ENCODE assay signal across 23 mouse cellular contexts in the genomic region with DNA sequence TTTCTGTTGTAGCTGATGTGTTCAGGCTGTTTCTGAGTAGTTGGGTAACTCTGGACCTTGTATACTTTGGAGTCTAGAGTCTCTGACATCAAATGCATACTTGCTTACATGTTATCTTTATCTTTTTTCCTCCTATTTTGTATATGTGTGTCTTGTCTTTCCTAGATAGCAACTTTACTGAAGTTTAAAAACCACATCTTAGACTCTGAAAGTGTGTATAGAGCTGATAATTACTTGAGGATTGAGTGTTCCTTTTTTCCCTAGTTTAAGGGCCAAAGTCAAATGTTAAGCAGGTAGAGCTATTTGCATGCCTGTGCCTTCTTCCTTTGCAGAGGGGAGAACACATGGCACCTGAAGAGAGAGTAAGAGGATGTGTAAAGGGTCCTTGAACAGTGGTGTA. TPM values are rescaled to one million over a fixed set of nuclear protein-coding genes. Genes with fewer than 3 reads are reported as not detected.
A peak's percentile ranks its signal among the peaks of the same experiment; 100 is the strongest.
DNase-seq lines count a peak whose midpoint lies in the region; ATAC-seq lines count a peak whose summit lies in the region.
"Had no signal": no experiment of that assay in that cellular context is flagged by ENCODE, and none has a peak within 500 bp of the region (broad histone marks: within the 10 kb centered on the region; RNA-seq: fewer than 3 reads in every experiment).

No protein-coding gene starts in this region.

- no peak for DNase-seq in liver, embryonic 11.5 days (ENCODE audit: low spot score)
- DNase-seq in liver, result no peak
- no peak for DNase-seq in retina, postnatal 1 day
- DNase-seq in heart, postnatal 14 days, result no peak
- DNase-seq in testis, postnatal 10 days (ENCODE audit: low spot score), result no peak
- DNase-seq: adrenal gland, adult 2 months; adrenal gland, postnatal 25 days; B cell, adult 2 months; cerebellum, adult 2 months; cerebellum, postnatal 25 days; gastrocnemius, adult 2 months; gastrocnemius, postnatal 36 days; heart, adult 11 months; heart, postnatal 4 days had no signal

- H3K4me1 ChIP-seq in liver, embryonic 11.5 days (replicated peaks; ENCODE audit: control insufficient read depth, insufficient read depth, low read length), result no peaks in the 10 kb centered on the region
- peaks cover 22% of the 10 kb centered on the region for H3K4me1 ChIP-seq in liver, embryonic 15.5 days (replicated peaks)
- H3K4me1 ChIP-seq: embryonic facial prominence, embryonic 13.5 days; forebrain, embryonic 10.5 days; hindbrain, embryonic 12.5 days had no signal

- no peak overlapping the region for H3K4me3 ChIP-seq in liver, embryonic 11.5 days (ENCODE audit: low read depth, low read length)
- no peak overlapping the region for H3K4me3 ChIP-seq in liver, embryonic 15.5 days (replicated peaks)
- H3K4me3 ChIP-seq: embryonic facial prominence, embryonic 13.5 days; forebrain, embryonic 10.5 days; gastrocnemius, adult 2 months; heart, embryonic 13.5 days; hindbrain, embryonic 12.5 days had no signal

- ATAC-seq in liver, embryonic 11.5 days (replicated peaks; ENCODE audit: low FRiP score), result peak; percentile 89
- peak; percentile 75 for ATAC-seq in erythroid progenitor cell, adult 5-6 weeks (replicated peaks; ENCODE audit: low FRiP score, poor library complexity, severe bottlenecking)
- ATAC-seq in liver, embryonic 15.5 days (ENCODE audit: insufficient read depth), result peak; percentile 75
- ATAC-seq in megakaryocyte-erythroid progenitor cell, adult 5-6 weeks (replicated peaks; ENCODE audit: low FRiP score, low TSS enrichment, poor library complexity, severe bottlenecking), result peak; percentile 95
- ATAC-seq: CD4-positive, CD25-positive, alpha-beta regulatory T cell, adult 4 months; forebrain, embryonic 14.5 days had no signal

- no peaks in the 10 kb centered on the region for H3K9me3 ChIP-seq in liver, embryonic 11.5 days (ENCODE audit: control insufficient read depth, low read length)
- H3K9me3 ChIP-seq in liver, embryonic 15.5 days (replicated peaks), result no peaks in the 10 kb centered on the region
- H3K9me3 ChIP-seq: embryonic facial prominence, embryonic 13.5 days; forebrain, embryonic 10.5 days; heart, embryonic 13.5 days; hindbrain, embryonic 12.5 days had no signal

- no peak overlapping the region for H3K9ac ChIP-seq in liver, embryonic 11.5 days (ENCODE audit: low read depth, low read length)
- H3K9ac ChIP-seq in liver, embryonic 15.5 days, result no peak overlapping the region
- H3K9ac ChIP-seq: embryonic facial prominence, embryonic 13.5 days; heart, embryonic 13.5 days; hindbrain, embryonic 12.5 days had no signal

- H3K4me2 ChIP-seq in liver, embryonic 11.5 days, result no peak overlapping the region; the same call in 1 of the 2 replicates
- no peak overlapping the region; the same call in 1 of the 2 replicates for H3K4me2 ChIP-seq in liver, embryonic 15.5 days
- H3K4me2 ChIP-seq: embryonic facial prominence, embryonic 13.5 days; heart, embryonic 13.5 days; hindbrain, embryonic 12.5 days had no signal

- no peak overlapping the region for H3K27ac ChIP-seq in liver, embryonic 11.5 days (ENCODE audit: low read depth, low read length)
- H3K27ac ChIP-seq in liver, embryonic 15.5 days (replicated peaks), result no peak overlapping the region; the same call in 1 of the 2 replicates
- H3K27ac ChIP-seq: embryonic facial prominence, embryonic 13.5 days; forebrain, embryonic 10.5 days; gastrocnemius, adult 2 months; heart, embryonic 13.5 days; hindbrain, embryonic 12.5 days had no signal

- peaks cover 7% of the 10 kb centered on the region; the same call in 1 of the 2 replicates for H3K36me3 ChIP-seq in liver, embryonic 11.5 days (ENCODE audit: control insufficient read depth, insufficient read depth, low read length)
- H3K36me3 ChIP-seq in liver, embryonic 15.5 days (replicated peaks), result peaks cover 25% of the 10 kb centered on the region

- no peaks in the 10 kb centered on the region for H3K27me3 ChIP-seq in liver, embryonic 11.5 days (replicated peaks; ENCODE audit: control insufficient read depth, insufficient read depth, low read length)
- no peaks in the 10 kb centered on the region for H3K27me3 ChIP-seq in liver, embryonic 15.5 days
- H3K27me3 ChIP-seq: embryonic facial prominence, embryonic 13.5 days; heart, embryonic 13.5 days; hindbrain, embryonic 12.5 days had no signal

- intact Hi-C loops in heart, postnatal 14 days (cut with DNase I), result no loop called here

RNA-seq across cellular contexts. Expression of gene Phf14, which starts 33.3 kb away (rescaled TPM):
- 42.2 and 46.5 TPM in 2 replicates for polyA plus RNA-seq in liver, embryonic 11.5 days (2014; fragmentation: Nextera tagmentation; extraction: Ambion mirVana)
- total RNA-seq in erythroid progenitor cell, adult 5-6 weeks (2015; ENCODE audit: low replicate concordance), result 36.4 and 39.0 TPM in 2 replicates
- 33.7 and 44.5 TPM in 2 replicates for total RNA-seq in erythroid progenitor cell, adult 5-6 weeks (2017; ENCODE audit: low replicate concordance)
- polyA plus RNA-seq in liver, embryonic 15.5 days (2015; fragmentation: Nextera tagmentation; extraction: Ambion mirVana), result 11.0 and 14.8 TPM in 2 replicates
- total RNA-seq in megakaryocyte-erythroid progenitor cell, adult 5-6 weeks (2014; fragmentation: Nextera tagmentation), result 88.7 and 115 TPM in 2 replicates
- total RNA-seq in megakaryocyte-erythroid progenitor cell, adult 5-6 weeks (2017), result 96.0 and 119 TPM in 2 replicates
- total RNA-seq in heart, postnatal 14 days (2021), result 10 to 100 TPM; 54.6 to 58.7 TPM

RNA-seq across cellular contexts. Expression of gene Ndufa4, which starts 33.6 kb away (rescaled TPM):
- polyA plus RNA-seq in liver, embryonic 11.5 days (2014; fragmentation: Nextera tagmentation; extraction: Ambion mirVana), result 761 and 792 TPM in 2 replicates
- 209 and 226 TPM in 2 replicates for total RNA-seq in erythroid progenitor cell, adult 5-6 weeks (2015; ENCODE audit: low replicate concordance)
- 67.2 and 104 TPM in 2 replicates for total RNA-seq in erythroid progenitor cell, adult 5-6 weeks (2017; ENCODE audit: low replicate concordance)
- polyA plus RNA-seq in liver, embryonic 15.5 days (2015; fragmentation: Nextera tagmentation; extraction: Ambion mirVana), result 466 and 509 TPM in 2 replicates
- 526 and 547 TPM in 2 replicates for total RNA-seq in megakaryocyte-erythroid progenitor cell, adult 5-6 weeks (2014; fragmentation: Nextera tagmentation)
- total RNA-seq in megakaryocyte-erythroid progenitor cell, adult 5-6 weeks (2017), result 358 and 362 TPM in 2 replicates
- 1,000 to 10,000 TPM; 2,621 to 2,745 TPM for total RNA-seq in heart, postnatal 14 days (2021)

Comparison
In these comparisons a context has a peak if more than half of its experiments do, and no peak if none do; other contexts are left out.
1. RNA of gene Ndufa4, which starts 33.6 kb away (total RNA-seq): 2,621 to 2,745 TPM in heart, postnatal 14 days; 358 to 547 TPM in megakaryocyte-erythroid progenitor cell, adult 5-6 weeks and 67.2 to 226 TPM in erythroid progenitor cell, adult 5-6 weeks; every median in the first group is over 4 times any median in the second.
2. Peak in every context shown above with its lines, with median percentiles within 50 percentile points of each other: ATAC-seq.